Mouse (Mus musculus) urinary bladder, postnatal 25 days (tissue): ENCODE measurements around the gene Rasl12.
A peak's percentile ranks its signal among the peaks of the same experiment; 100 is the strongest.

Experiments
- DNase-seq: peaks from one replicate; pipeline ENCODE4 v3.0.0; 2022; ENCODE audit warnings: low spot score

Gene Rasl12

DNA sequence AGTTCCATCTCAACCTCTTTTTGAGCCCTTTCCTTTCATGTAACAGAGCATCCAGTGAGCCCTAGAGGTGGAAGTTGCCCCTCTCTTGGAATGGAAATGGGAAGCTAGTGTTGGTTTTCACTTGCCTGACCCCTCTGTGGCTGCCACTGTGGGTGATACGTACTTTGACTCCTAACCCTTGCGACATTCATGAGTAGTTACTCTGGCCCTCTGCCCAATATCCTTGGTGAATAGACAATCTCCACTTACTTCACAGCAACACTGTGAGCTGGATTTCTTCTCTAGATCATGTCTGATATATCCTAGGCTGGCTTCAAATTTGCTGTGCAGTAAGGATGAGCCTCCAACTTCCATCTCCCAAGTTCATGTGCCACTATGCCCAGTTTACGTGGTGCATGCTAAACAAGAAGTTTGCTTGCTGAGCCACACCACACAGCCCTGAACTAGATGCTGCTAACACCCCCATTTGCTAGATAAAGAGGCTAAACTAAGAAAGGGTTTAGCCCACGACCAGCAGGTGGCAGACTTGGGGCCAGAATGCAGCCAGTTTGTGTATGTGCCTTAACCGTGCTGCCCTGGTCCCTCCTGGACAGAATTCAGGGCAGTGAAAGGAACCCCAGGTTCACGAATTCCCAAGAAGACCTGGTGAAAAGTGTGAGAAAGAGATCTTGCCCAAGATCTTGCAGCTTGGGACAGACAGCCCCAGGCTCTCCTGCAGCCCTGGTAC is 5.5 kb upstream of the Rasl12 start:
- peak; percentile 72 for DNase-seq

DNA sequence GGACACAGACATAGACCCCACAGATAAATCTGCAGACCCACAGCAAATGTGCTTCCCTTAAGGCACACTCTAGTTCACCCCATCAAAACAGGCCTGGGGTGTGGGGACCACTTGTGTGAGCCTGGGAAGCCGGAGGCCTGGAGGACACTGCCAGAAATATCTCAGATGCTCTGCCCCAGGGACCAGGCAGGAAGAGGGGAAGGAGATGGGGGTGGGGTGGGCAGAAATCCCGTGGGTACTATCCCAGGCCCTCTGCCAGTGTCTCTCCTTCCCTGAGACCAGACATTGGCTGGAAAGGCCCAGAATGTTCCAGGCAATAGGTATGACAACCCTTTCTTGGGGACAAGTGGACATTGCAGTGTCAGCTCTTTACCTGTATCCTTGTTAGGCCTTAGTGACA is 4.7 kb upstream of the Rasl12 start:
- no peak for DNase-seq

DNA sequence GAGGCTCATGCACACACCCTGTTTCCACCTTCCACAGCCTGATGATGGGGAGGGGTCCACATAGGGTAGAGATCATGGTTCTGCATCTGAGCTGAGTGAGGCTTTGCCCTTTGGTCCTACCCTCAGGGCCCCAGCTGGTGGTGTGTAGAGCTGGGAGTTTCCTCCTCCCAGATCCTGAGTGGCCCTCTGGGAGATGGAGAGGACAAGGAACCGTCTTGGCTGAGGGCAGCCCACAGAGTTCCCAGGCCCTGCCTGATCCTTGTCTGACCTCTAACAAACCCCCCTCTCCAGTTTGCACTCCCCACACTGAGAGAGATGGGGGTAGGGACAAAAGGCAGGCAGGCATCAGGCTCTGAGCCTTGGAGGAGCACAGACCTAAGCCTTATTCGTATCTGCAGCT is 3.9 kb upstream of the Rasl12 start:
- no peak for DNase-seq

DNA sequence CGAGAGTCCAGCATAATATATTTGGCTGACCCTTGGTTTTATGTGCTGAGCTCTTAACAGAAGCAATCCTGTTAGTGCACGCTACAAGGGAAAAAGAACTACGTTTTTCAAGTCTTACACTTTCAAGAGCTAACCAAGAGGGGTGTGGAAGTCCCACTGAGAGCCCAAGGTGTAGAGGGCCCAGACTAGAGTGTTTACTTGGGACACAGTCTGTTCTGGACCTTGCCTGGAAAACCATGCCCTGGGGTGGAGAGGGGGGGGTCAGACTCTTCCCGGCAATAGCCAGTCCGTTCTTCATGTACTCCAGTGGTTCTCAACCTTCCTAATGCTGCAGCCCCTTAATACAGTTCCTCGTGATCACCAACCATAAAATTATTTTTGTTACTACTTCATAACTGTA is 1.6 kb downstream of the Rasl12 start:
- DNase-seq: no peak

DNA sequence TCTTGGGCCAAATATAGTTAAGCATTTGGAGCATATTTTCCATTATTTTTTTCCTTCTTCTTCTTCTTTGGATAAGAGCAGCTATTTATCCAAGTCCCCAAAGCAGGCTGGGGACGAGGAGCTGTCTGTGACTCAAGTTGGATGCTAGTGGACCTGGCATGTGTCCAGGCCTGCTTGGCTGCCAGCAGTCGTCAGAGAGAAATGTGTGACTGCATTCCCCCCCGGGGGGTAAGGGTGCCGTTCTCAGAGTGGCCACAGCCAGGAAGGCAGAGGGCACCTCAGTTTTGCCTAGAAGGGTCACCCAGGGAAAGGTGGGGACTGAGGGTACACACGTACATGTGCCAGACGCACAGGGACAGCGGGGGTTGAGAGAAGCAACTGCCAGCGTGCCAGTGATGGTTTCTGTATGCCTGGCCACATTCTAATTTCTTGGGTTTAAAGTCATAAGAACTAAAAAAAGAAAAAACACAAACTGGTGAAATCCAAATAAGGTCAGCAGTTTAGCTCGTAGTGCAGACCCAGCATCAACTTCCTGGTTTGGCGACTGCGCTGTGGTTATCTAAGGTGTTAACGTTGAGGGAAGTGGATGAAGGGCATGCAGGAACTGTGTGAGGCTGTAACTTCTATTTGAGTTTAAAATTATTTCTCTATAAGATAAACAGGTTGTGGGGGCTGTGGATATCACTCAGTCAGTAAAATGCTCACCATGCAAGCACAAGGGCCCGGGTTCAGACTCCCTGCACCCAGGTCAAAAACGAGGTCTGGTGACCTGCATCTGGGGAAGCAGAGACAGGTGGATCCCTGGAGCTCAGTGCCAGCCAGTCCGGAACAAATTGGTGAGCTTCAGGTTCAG is 6.3 kb downstream of the Rasl12 start:
- peak; percentile 36 for DNase-seq

DNA sequence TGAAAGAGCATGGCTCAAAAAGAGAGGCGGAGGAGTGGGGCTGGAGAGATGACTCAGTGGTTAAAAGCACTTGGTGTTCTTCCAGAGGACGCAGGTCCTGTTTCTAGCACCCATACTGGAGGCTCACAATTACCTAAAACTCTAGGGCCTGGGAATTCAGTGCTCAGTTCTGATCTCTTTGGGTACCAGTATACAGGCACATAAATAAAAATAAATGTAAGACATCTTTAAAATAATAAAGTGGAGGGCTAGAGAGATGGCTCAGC is 6.8 kb downstream of the Rasl12 start:
- no peak for DNase-seq

DNA sequence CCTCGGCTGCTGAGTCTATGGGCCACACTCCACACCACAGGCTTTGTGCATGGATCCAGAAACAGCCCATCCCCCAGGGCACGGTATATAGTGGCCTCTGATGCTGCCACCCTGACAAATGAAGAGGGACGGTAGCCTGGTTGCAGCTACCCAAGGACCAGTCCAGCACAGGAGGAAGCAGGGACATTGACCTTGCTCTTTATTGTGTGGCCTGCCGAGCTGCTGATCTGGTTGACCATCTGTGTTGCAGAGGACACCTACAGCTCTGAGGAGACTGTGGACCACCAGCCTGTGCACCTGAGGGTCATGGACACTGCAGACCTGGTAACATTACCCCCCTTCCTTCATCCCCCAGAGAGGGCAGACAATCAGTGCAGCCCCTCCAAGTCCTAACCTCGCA is 9.0 kb downstream of the Rasl12 start:
- DNase-seq: no peak

DNA sequence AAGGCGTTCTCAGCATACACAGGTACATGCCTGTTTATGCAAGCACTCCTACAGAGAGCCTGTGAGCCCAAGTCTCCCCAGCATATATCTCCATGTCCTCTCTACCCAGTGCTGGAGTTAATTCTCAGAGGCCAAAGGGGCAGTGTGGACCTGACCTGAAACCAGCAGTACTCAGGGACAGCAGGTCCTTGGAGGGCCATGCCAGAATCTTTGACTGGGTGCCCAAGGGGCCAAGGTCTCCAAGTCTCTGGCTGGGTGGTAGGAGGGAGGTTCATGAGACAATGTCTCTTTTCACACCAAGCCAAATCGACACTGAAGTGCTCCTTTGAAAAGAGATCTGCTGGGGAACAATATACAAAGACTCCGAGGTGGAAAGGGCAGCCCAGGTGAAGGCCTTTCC is 9.6 kb downstream of the Rasl12 start:
- DNase-seq: no peak

DNA sequence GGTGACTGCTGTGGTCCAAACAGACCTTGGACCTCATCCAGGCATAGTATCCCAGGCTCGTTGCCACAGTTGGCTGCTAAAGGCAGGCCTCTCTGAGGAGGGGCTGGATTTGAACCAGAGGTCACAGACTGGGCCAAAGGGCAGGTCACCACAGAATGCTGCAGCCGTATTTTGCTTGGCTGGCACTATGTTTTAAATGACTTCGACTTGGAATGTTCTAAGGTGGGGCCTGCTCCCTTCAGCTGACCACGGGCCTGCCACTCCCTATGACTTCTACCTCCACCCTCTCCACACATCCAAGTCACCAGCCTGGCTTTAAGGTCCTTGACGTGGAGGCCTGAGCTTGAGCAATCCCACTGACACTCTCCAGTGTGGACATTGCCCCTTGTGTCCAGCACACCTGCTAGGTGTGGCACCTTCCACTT is 10.6 kb downstream of the Rasl12 start:
- no peak for DNase-seq

DNA sequence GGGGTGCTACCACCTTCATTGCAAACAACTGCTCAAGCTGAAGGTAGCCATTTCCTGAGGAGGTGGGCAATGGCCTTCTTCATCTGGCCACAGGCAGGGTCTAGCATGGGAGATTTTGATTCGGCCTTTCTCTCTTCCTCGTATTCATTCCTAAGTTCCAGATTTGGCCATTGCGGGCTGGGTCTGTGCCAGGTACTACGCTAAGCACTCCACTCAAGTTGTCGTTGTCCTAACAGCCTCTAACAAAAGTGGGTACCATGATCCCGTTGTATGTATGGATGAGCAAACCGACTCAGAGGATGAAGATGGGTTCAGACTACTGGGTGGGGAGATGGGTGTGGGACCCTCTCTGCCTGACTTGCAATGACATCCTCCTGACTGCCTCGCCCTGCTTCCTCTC is 12.1 kb downstream of the Rasl12 start:
- no peak for DNase-seq

DNA sequence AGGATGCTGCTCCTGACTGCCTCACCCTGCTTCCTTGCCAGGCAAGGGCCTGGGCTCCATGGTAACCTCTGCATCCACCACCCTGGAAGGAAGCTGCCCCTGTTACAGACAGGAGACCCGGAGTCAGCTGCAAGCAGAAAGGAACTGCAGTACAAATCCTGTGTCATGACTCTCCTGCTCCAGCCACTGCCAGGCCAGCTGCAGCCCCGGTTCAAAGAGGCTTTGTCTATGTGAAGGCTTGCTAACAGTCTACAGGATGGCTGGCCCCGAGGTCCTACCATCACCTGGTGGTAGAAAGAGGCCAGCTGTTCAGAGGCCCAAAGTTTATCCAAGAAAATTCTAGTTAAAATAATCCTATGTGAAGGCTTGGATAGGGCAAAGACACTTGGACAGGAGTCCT is 13.0 kb downstream of the Rasl12 start:
- DNase-seq: no peak

DNA sequence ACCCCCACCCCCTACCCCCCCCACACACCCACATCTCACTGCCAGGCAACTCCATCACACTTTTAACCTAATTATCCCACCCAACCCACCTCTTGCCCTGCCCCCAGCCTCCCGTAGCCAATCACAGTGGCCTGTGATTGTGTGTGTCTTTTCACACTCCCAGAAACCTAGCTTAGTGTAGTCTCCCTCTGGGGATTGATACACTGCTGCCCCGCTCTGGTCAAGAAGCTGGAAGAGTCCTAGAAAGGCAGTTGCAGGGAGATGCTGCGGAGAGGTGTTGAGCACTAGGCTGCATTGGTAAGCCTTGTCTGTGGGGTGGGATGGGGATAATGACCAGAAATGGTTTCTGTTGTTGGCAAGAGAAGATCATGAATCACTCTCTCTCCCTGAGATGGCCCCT is 19.4 kb downstream of the Rasl12 start:
- DNase-seq: no peak

DNA sequence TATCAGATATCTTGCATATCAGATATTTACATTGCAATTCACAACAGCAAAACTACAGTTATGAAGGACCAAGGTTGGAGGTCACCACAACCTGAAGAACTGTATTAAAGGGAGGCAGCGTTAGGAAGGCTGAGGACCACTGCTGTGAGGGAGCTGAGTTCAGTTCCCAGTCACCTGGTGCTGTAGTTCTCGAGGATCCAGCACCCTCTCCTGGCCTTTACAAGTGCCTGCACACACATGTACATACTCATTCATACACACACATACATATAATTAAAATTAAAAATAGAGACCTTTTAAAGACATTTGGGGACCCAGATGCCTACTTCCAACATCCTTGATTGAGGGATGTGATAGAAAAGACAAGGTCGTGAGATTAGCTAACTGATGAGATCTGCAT is 21.3 kb downstream of the Rasl12 start:
- DNase-seq: no peak

DNA sequence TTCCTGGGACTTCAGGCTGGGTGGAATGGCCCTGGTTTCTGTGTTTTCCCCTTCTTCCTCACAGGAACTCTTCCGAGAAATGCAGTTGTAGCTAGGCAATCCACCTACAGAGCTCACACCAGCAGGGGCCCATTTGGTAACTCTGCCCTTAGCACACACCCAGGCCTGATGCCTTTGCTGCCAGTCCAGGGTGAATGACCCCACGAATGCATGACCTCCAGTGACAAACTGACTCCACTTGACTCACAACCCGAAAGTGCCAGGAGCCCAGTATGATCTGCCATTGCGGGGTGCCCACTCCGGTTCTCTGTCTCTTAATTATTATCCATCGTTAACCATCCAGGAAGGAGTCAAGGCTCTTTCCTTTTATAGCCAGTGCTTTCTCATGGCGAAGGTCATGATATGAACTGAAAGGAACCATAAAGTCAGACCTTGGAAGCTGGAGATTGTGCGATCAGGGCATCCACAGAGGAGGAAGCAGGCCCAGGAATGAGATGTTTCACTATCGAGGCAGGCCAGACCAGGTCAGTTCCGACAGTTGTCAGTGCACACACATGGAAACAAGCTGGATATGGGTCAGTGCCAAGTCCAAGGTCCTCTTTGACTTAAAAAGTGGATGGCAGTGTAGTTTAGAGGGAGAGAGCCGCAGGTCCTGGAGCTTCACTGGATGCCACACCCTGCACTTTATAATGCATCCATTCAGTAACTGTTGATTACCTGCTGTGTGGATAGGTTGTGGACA is 24.6 kb downstream of the Rasl12 start, which contains the start of gene Slc51b:
Gene Slc51b (minus strand): TSS at position 196 of the 742 bp plus-strand sequence.
- no peak for DNase-seq

DNA sequence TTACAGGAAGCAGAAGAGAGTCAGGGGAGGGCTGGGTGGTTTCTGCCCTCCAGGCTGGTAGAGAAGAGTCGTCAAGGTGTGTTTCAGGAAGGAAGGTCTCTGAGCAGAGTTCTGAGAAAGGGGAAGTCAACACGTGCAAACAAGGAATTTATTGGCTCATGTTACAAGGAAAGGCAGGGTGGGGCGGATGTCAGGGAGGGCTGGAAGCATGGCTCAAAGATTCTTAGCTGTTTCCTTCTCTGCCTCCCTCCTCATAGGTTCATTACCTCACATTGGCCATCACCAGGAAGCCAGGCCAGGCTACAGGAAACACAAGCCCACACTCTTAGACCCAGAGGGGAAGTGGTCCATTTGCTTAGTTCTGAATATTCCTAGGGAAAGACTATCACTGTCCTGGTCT is 26.1 kb downstream of the Rasl12 start:
- no peak for DNase-seq

DNA sequence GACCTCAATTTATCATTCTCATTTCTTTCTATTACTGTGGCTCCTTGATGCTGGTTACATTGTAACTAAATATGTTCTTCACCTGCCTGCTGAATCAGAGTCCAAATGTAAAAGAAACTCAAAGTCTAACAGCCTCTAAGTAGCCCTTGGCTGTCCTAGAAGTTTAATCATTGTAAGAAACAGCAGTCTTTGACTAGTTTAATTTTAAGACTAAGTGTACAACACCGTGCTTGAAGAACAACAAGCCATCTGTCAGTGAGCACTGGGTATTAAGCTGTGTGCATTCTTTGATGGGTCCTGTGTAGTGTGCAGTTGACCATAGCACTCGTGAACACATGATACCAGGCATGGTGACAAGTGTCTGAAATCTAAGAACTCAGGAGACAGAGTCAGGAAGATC is 29.2 kb downstream of the Rasl12 start:
- no peak for DNase-seq

DNA sequence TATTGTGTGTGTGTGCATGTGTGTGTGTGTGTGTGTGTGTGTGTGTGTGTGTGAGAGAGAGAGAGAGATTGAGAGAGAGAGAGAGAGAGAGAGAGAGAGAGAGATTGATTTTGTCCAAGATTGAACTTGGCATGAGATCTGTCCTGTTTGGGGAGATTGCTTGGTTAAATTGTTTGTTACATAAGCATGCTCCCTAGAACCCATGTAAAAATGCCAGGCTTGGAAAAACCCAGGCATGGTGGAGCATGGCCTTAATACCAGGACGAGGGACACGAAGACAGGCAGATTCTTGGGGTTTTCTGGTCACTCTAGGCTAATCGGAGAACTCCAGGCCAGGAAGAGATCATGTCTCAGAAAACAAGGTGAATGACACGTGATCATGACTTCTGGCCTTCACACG is 29.7 kb downstream of the Rasl12 start:
- no peak for DNase-seq

DNA sequence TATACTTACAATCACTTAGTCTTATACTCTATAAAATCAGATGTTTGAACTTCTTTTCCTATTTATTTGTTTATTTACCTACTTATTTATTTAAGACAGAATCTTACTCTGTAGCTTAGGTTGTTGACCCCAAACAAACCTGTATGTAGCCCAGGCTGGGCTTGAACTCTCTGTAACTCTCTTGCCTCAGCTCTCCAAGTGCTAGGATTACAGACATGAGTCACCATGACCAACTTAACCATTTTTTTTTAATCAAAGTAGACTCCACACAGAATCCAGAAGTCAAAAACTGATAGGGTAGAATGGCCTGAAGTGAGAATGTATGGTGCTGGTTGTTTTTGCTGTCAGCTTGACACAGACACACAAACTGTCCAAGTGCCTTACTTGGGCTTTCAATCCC is 32.1 kb downstream of the Rasl12 start:
- no peak for DNase-seq

DNA sequence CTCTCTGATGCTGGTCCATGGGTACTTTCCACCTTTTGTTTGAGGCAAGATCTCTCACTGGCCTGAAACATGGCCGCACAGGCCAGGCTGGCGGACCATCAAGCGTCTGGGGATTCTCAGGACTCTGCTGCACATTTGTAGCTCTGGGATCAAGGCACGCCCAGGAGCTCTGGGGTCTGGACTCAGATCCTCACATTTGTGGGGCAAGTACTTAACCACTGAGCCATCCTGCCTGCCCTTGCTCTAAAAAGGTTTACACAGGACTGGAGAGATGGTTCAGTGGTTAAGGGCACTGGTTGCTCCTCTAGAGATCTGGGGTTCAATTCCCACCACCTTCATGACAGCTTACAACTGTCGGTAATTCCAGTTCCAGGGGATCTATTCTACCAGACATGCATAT is 32.6 kb downstream of the Rasl12 start:
- no peak for DNase-seq

DNA sequence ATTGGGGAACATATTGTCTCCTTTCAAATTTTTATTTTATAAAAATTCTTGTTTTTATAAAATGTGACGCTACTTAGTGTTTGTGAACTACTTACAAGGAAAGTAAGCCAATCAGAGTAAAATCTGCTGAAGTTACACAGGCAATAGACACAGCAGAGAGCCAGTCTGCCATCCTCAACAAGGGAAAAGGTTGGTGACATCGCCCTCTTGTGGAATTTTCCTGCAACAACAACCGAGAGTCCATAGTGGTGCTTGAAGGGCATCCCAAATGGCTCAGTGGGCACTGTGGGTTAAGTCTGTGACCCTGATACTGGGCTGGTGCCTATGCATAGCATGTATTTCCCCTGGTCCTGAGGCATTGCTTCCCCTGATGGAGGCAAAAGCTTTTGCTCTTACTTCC is 33.9 kb downstream of the Rasl12 start:
- DNase-seq: peak; percentile 74

DNA sequence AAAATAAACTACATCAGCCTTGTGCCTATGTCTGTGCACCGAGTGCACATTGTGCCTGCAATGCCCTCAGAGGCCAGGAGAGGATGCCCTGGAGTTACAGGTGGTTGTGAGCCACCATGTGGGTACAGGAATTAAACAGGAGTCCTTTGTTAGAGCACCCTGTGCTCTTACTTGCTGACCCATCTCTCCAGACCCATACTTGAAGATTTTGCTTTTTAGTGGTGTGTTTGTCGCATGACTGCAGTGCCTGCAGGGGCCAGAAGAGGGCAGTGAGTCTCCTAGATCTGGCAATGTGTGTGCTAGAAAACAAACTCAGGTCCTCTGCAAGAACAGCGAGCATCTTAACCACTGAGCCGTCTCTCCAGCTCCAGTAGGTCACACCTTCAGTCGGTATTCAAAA is 35.8 kb downstream of the Rasl12 start:
- peak; percentile 31 for DNase-seq

DNA sequence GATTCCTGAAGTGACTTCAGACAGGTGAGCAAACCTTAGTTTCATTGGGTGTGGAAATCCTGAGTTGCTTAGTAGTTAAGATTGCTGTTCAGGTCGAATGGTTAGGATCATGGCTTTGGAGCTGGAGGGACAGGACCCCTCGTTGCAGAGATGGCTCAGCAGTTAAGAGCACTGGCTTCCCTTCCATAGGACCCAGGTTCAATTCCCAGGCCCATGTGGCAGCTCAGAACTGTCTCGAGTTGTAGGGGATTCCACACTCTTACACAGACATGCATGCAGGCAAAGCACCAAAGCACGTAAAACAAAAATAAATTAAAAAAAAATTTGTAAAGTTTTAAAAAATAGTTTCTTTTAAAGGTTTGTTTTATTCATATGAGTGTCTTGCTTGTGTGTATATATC is 36.9 kb downstream of the Rasl12 start:
- no peak for DNase-seq

DNA sequence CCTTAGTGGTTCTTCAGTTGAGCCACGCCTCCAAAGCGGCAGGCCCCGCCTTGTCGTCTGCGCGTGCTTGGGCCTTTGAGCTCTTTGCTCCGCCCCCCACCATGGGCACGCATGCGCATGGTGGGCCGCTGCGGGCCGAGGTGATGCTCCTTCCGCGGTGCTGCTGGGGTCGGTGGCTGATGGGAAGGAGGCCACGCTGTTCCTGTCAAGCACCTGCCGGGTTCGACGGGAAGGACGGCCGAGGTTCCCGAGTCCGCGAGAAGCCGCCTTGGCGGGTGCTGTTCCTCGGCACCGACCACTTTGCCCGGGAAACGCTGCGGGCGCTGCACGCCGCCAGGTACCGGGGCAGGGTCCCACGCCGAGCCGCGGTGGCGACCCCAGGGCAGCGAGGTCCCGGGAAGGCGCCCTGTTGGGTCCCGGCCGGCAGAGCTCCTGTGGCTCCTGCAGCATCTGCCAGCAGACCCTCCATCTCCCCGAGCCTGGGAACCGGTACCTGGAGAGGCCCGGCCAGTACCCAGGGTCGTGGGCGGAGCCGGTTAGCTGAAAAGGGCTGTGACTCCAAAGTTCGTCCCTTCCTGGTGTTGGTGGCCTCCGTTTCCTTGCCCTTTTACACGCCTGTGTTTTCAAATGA is 37.5 kb downstream of the Rasl12 start, which contains the start of gene Mtfmt:
Gene Mtfmt (plus strand): TSS at position 112 of the 631 bp plus-strand sequence.
- DNase-seq: peak; percentile 96
